Mouse (Mus musculus): Measurements from ENCODE around the gene Thyn1. TPM values are rescaled to one million over a fixed set of nuclear protein-coding genes. Genes with fewer than 3 reads are reported as not detected.

Gene Thyn1
- polyA plus RNA-seq, 1 experiment from 2014 or later: 95.5 TPM

DNA sequence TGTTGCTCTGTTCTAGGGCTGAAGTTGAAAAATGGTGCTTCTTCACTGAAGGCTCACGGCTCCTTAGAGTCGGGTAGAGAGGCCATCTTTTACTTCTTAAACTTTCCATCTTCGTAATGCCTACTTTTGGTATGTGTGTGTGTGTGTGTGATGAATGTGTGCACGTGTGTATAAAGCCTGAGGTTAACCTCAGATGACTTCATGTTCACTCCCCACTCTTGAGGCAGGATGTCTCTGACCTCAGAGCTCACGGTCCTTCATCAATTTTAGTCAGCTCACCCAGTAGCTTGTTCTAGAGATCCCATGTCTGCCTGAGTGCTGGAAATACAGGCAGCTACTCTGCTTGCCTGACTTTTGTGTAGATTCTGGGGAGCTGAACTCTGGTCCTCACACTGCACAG, 44.4 kb downstream of the Thyn1 start:
- Histone ChIP-seq H3K9ac (no peak overlapping the region), H3K27me3 (replicated peaks) (no peaks in the 10 kb centered on the region), H3K4me3 (no peak overlapping the region), H3K9me3 (no peaks in the 10 kb centered on the region), H3K4me1 (no peaks in the 10 kb centered on the region), H3K4me2 (no peak overlapping the region), H3K36me3 (peaks cover 96% of the 10 kb centered on the region), H3K27ac (replicated peaks) (no peak overlapping the region)
- ATAC-seq (ENCODE audit: extremely low read depth, insufficient number of reproducible peaks, low FRiP score, low TSS enrichment): no peak
- WGBS: 90% methylated on average over 5 of the region's 5 CpGs

DNA sequence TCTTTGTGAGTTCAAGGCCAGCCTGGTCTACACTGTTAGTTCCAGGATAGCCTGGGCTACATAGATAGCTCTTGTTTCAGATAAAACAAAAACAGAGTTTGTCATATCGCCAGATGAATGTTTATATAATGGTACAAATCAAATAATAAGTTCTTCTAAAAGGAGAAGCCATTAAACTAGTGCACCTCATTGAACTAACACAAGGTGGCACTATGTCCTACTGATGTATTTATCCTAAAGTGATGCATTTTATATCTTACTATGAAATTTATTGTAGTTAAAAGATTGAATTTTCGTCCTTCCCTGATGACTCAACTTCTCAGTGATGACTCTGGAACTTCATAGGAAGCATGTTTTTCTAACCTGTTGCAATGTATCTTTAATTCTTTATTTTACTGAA, 50.0 kb downstream of the Thyn1 start:
- H3K4me2 ChIP-seq: no peak overlapping the region
- H3K36me3 ChIP-seq: peaks cover 97% of the 10 kb centered on the region
- no peaks in the 10 kb centered on the region for H3K27me3 ChIP-seq (replicated peaks)
- no peak for ATAC-seq (ENCODE audit: extremely low read depth, insufficient number of reproducible peaks, low FRiP score, low TSS enrichment)
- WGBS: 88% methylated on average over 2 of the region's 2 CpGs
- H3K9me3 ChIP-seq: no peaks in the 10 kb centered on the region
- H3K4me1 ChIP-seq: no peaks in the 10 kb centered on the region
- no peak overlapping the region for H3K9ac ChIP-seq
- no peak overlapping the region for H3K27ac ChIP-seq (replicated peaks)
- no peak overlapping the region for H3K4me3 ChIP-seq

Other genes starting within 250 kb of the Thyn1 start
- 1.1 and 1.3 TPM in 2 replicates for gene Glb1l2, start 193.2 kb upstream of the Thyn1 start, polyA plus RNA-seq (2015; fragmentation: Nextera tagmentation; extraction: Ambion mirVana)
- gene Glb1l3, start 138.8 kb upstream of the Thyn1 start, polyA plus RNA-seq (2015; fragmentation: Nextera tagmentation; extraction: Ambion mirVana): not detected in 2 replicates
- 0.09 TPM in 1 of 2 replicates, not detected in the other for gene Gm1110, start 76.6 kb upstream of the Thyn1 start, polyA plus RNA-seq (2015; fragmentation: Nextera tagmentation; extraction: Ambion mirVana)
- gene Acad8, start 144 bp upstream of the Thyn1 start, polyA plus RNA-seq (2015; fragmentation: Nextera tagmentation; extraction: Ambion mirVana): 34.0 and 40.4 TPM in 2 replicates
- 19.8 and 21.1 TPM in 2 replicates for gene Vps26b, start 30.4 kb downstream of the Thyn1 start, polyA plus RNA-seq (2015; fragmentation: Nextera tagmentation; extraction: Ambion mirVana)
- 16.5 and 18.1 TPM in 2 replicates for gene Ncapd3, start 30.5 kb downstream of the Thyn1 start, polyA plus RNA-seq (2015; fragmentation: Nextera tagmentation; extraction: Ambion mirVana)
- gene Jam3, start 155.7 kb downstream of the Thyn1 start, polyA plus RNA-seq (2015; fragmentation: Nextera tagmentation; extraction: Ambion mirVana): 39.8 and 43.4 TPM in 2 replicates